Mouse (Mus musculus) intestine, embryonic 15.5 days (tissue): ENCODE results near the gene Mrps6. TPM values are rescaled to one million over a fixed set of nuclear protein-coding genes. Genes with fewer than 3 reads are reported as not detected.

Source experiments
- ATAC-seq: fragments of 200-750 bp; cut with Nextera tagmentation; 2 replicates; pipeline ENCODE4 v1.8.0; 2017; ENCODE audit warnings: moderate TSS enrichment, moderate library complexity
- H3K27ac ChIP-seq: fragments of 300-500 bp; sonication (generic); 2 replicates; pipeline ENCODE4 v1.5.1; 2015; ENCODE audit warnings: mild to moderate bottlenecking, inconsistent platforms
- H3K27me3 ChIP-seq: fragments of 300-500 bp; sonication (generic); replicated peaks from 2 replicates; pipeline ENCODE4 v1.6.1; 2015; ENCODE audit warnings: inconsistent platforms
- H3K36me3 ChIP-seq: fragments of 300-500 bp; sonication (generic); 2 replicates; pipeline ENCODE4 v1.6.1; 2015; ENCODE audit warnings: inconsistent platforms
- H3K4me1 ChIP-seq: fragments of 300-500 bp; sonication (generic); replicated peaks from 2 replicates; pipeline ENCODE4 v1.6.1; 2015; ENCODE audit warnings: inconsistent platforms
- H3K4me2 ChIP-seq: fragments of 300-500 bp; sonication (generic); replicated peaks from 2 replicates; pipeline ENCODE4 v1.6.1; 2015; ENCODE audit warnings: mild to moderate bottlenecking, inconsistent platforms
- H3K4me3 ChIP-seq: fragments of 300-500 bp; sonication (generic); replicated peaks from 2 replicates; pipeline ENCODE4 v1.5.1; 2015; ENCODE audit warnings: inconsistent platforms
- H3K9ac ChIP-seq: fragments of 300-500 bp; sonication (generic); 2 replicates; pipeline ENCODE4 v1.6.1; 2015; ENCODE audit warnings: inconsistent platforms
- H3K9me3 ChIP-seq: fragments of 300-500 bp; sonication (generic); 2 replicates; pipeline ENCODE4 v1.6.1; 2016; ENCODE audit warnings: inconsistent platforms
- WGBS: fragments of 180-500 bp; shearing (Covaris S2); methylation state at CpG from one replicate; pipeline ENCODE4 v1.1.7; 2015; 5-methylcytosine and 5-hydroxymethylcytosine counted together
- polyA plus RNA-seq: library from polyadenylated mRNA; unstranded; fragments of >200 nt; fragmentation: Nextera tagmentation; extraction: Ambion mirVana; gene quantifications from 2 replicates; pipeline ENCODE4 v1.2.1, GENCODE M21; 2015

The Mrps6 gene
- 105 and 107 TPM in 2 replicates for polyA plus RNA-seq

- no peaks in the 10 kb centered on the region for H3K36me3 ChIP-seq
- peak; percentile 98 for ATAC-seq
Observed at GRCm38 (mm10) chr16:92057852-92058643, at the start of gene Mrps6, which contains the start of the genes Gm49711 and Slc5a3. Gene Mrps6, plus strand, starts transcription at chr16:92058270. Gene Gm49711, plus strand, starts transcription at chr16:92058316. Gene Slc5a3, plus strand, starts transcription at chr16:92058322.

GRCm38 (mm10) chr16:92009586-92009985 lies 48.5 kb upstream of the Mrps6 start:
- Histone ChIP-seq H3K9ac (no peak overlapping the region), H3K4me1 (no peaks in the 10 kb centered on the region), H3K27me3 (no peaks in the 10 kb centered on the region), H3K9me3 (no peaks in the 10 kb centered on the region), H3K27ac (no peak overlapping the region), H3K4me3 (no peak overlapping the region), H3K36me3 (no peaks in the 10 kb centered on the region), H3K4me2 (no peak overlapping the region)
- ATAC-seq = no peak
- 85% methylated on average over 2 of the region's 2 CpGs for WGBS

More at GRCm38 (mm10) chr16:92057852-92058643, at the start of gene Mrps6, which contains the start of the genes Gm49711 and Slc5a3:
- WGBS = under 1% methylated on average over 82 of the region's 99 CpGs
- Histone ChIP-seq H3K4me2 (peak within 1 kb of the TSS; percentile 86), H3K4me1 (peaks cover 11% of the 10 kb centered on the region; the same call in 1 of the 2 replicates), H3K9me3 (no peaks in the 10 kb centered on the region), H3K4me3 (peak within 1 kb of the TSS; percentile 88), H3K27ac (peak within 1 kb of the TSS; percentile 87), H3K9ac (peak within 1 kb of the TSS; percentile 74), H3K27me3 (no peaks in the 10 kb centered on the region)

GRCm38 (mm10) chr16:92016792-92017191 lies 41.3 kb upstream of the Mrps6 start:
- Histone ChIP-seq H3K9me3 (no peaks in the 10 kb centered on the region), H3K27me3 (no peaks in the 10 kb centered on the region), H3K36me3 (no peaks in the 10 kb centered on the region), H3K4me1 (no peaks in the 10 kb centered on the region; the same call in 1 of the 2 replicates), H3K4me3 (no peak overlapping the region), H3K27ac (no peak overlapping the region), H3K9ac (no peak overlapping the region), H3K4me2 (no peak overlapping the region)
- WGBS = 80% methylated on average over 8 of the region's 8 CpGs
- ATAC-seq = no peak

- no peak for ATAC-seq
- Histone ChIP-seq H3K9ac (peak overlapping the region; percentile 43), H3K27me3 (no peaks in the 10 kb centered on the region), H3K9me3 (no peaks in the 10 kb centered on the region), H3K4me3 (peak overlapping the region; percentile 30), H3K36me3 (no peaks in the 10 kb centered on the region), H3K4me1 (peaks cover 3% of the 10 kb centered on the region), H3K27ac (peak overlapping the region; percentile 36), H3K4me2 (peak overlapping the region; percentile 72)
- WGBS = 12% methylated on average over 26 of the region's 26 CpGs
Observed at GRCm38 (mm10) chr16:92019141-92020118, 38.6 kb upstream of the Mrps6 start.

- ATAC-seq = peak; percentile 13; the same call in 1 of the 2 replicates
- WGBS = 79% methylated on average over 12 of the region's 12 CpGs
- Histone ChIP-seq H3K4me2 (no peak overlapping the region), H3K9me3 (no peaks in the 10 kb centered on the region), H3K4me1 (peaks cover 3% of the 10 kb centered on the region), H3K27ac (no peak overlapping the region), H3K27me3 (no peaks in the 10 kb centered on the region), H3K9ac (no peak overlapping the region), H3K36me3 (no peaks in the 10 kb centered on the region), H3K4me3 (no peak overlapping the region)
Observed at GRCm38 (mm10) chr16:92021656-92022400, 36.2 kb upstream of the Mrps6 start.

- no peak overlapping the region for H3K9ac ChIP-seq
- no peaks in the 10 kb centered on the region for H3K9me3 ChIP-seq
Observed at GRCm38 (mm10) chr16:92022494-92023283, 35.4 kb upstream of the Mrps6 start.

GRCm38 (mm10) chr16:92033286-92033685 lies 24.8 kb upstream of the Mrps6 start:
- H3K9me3 ChIP-seq = no peaks in the 10 kb centered on the region
- no peak overlapping the region for H3K4me3 ChIP-seq
- no peak overlapping the region for H3K4me2 ChIP-seq
- no peaks in the 10 kb centered on the region for H3K27me3 ChIP-seq
- no peaks in the 10 kb centered on the region for H3K4me1 ChIP-seq
- 87% methylated on average over 3 of the region's 3 CpGs for WGBS
- H3K9ac ChIP-seq = no peak overlapping the region
- no peaks in the 10 kb centered on the region for H3K36me3 ChIP-seq
- no peak for ATAC-seq
- H3K27ac ChIP-seq = no peak overlapping the region

More at GRCm38 (mm10) chr16:92022494-92023283, 35.4 kb upstream of the Mrps6 start:
- H3K4me2 ChIP-seq = no peak overlapping the region
- WGBS = 60% methylated on average over 20 of the region's 20 CpGs
- H3K4me1 ChIP-seq = peaks cover 3% of the 10 kb centered on the region
- H3K27me3 ChIP-seq = no peaks in the 10 kb centered on the region
- H3K4me3 ChIP-seq = no peak overlapping the region
- H3K27ac ChIP-seq = no peak overlapping the region
- ATAC-seq = peak; percentile 68
- H3K36me3 ChIP-seq = no peaks in the 10 kb centered on the region

- Histone ChIP-seq H3K4me1 (no peaks in the 10 kb centered on the region), H3K27ac (no peak overlapping the region), H3K4me3 (no peak overlapping the region), H3K4me2 (no peak overlapping the region), H3K36me3 (no peaks in the 10 kb centered on the region), H3K9me3 (no peaks in the 10 kb centered on the region), H3K27me3 (no peaks in the 10 kb centered on the region), H3K9ac (no peak overlapping the region)
- no peak for ATAC-seq
- 80% methylated on average over 5 of the region's 5 CpGs for WGBS
Observed at GRCm38 (mm10) chr16:92034676-92035075, 23.4 kb upstream of the Mrps6 start.

- Histone ChIP-seq H3K9me3 (no peaks in the 10 kb centered on the region), H3K27me3 (no peaks in the 10 kb centered on the region), H3K27ac (no peak overlapping the region), H3K4me2 (no peak overlapping the region), H3K9ac (no peak overlapping the region), H3K4me3 (no peak overlapping the region), H3K36me3 (no peaks in the 10 kb centered on the region), H3K4me1 (no peaks in the 10 kb centered on the region)
- 56% methylated on average over 8 of the region's 8 CpGs for WGBS
- ATAC-seq = no peak
Observed at GRCm38 (mm10) chr16:92036701-92037100, 21.4 kb upstream of the Mrps6 start.

GRCm38 (mm10) chr16:92037891-92038607 lies 20.0 kb upstream of the Mrps6 start:
- no peak overlapping the region for H3K4me2 ChIP-seq
- ATAC-seq = no peak
- no peaks in the 10 kb centered on the region for H3K27me3 ChIP-seq
- H3K27ac ChIP-seq = no peak overlapping the region
- WGBS = 70% methylated on average over 21 of the region's 21 CpGs
- H3K4me1 ChIP-seq = no peaks in the 10 kb centered on the region
- H3K4me3 ChIP-seq = no peak overlapping the region
- no peaks in the 10 kb centered on the region for H3K36me3 ChIP-seq
- no peaks in the 10 kb centered on the region for H3K9me3 ChIP-seq
- no peak overlapping the region for H3K9ac ChIP-seq
